Mouse (Mus musculus) heart, postnatal 0 days (tissue): Measurements from ENCODE around the gene Jmjd7.

Experiments used
- CTCF ChIP-seq: IDR thresholded peaks from 2 replicates; pipeline ENCODE4 v1.5.1; 2016; ENCODE audit warnings: antibody characterized with exemption, control low read depth, low read depth
- EP300 ChIP-seq: IDR thresholded peaks from 2 replicates; pipeline ENCODE4 v1.6.1; 2016; ENCODE audit warnings: antibody characterized with exemption, low read depth

DNA sequence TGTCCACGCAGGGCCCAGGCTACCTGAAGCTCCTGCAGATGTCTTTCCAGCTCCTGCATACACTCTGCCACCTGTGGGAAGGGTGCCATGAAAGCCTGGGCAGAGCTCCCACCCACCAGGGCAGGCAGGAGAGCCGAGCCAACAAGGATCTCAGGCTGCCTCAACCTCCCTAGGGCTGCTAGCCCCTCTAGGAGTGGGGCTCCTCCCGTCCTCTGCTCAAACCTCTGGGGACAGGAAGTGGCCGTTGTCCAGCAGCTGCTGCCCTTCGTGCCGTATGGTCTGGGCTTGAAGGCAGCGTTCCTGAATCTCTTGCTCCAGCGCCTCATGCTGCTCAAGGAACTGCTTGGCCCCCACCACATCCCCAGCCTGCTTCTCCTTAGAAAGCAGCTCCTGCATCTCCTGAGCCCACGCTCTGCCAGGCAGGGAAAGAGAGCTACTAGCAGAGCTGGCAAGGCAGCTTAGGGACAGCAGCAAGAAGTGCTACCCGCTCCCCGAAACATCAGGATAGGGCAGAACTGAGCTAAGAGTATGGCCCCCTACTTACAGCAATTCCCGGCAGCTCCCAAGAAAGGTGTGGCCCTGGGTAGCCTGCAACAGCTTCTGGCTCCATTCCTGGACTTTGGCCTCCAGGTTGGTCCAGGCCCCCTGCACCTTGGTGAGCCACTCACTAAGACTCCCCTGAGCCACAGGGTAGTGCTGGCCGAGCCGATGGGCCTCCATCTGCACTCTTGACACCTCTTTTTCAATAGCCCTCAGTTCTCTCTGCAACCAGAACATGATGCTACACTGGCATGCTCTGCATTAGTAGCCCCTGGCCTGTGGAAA lies 19.4 kb downstream of the Jmjd7 start:
- TF ChIP-seq CTCF (no peak), EP300 (no peak)
